Mouse (Mus musculus): ENCODE results near the gene Atp6v0e2. TPM values are rescaled to one million over a fixed set of nuclear protein-coding genes. Genes with fewer than 3 reads are reported as not detected.
A peak's percentile ranks its signal among the peaks of the same experiment; 100 is the strongest.
"Not testable (repeated sequence)": the region's sequence is repeated elsewhere in the genome, so short reads cannot be mapped to it uniquely, and the experiment has no call there.

Gene Atp6v0e2
- polyA plus RNA-seq, 1 experiment from 2014 or later = 85.7 TPM

- WGBS = 96% methylated on average over 16 of the region's 16 CpGs
- not testable (repeated sequence) for H3K27ac ChIP-seq (replicated peaks); H3K4me3 ChIP-seq; H3K9me3 ChIP-seq; H3K27me3 ChIP-seq; H3K4me2 ChIP-seq (replicated peaks); H3K36me3 ChIP-seq; ATAC-seq (ENCODE audit: low FRiP score, low read depth); H3K9ac ChIP-seq (replicated peaks); H3K4me1 ChIP-seq
Measured at GRCm38 (mm10) chr6:48524882-48525281, 12.5 kb upstream of the Atp6v0e2 start.

DNA sequence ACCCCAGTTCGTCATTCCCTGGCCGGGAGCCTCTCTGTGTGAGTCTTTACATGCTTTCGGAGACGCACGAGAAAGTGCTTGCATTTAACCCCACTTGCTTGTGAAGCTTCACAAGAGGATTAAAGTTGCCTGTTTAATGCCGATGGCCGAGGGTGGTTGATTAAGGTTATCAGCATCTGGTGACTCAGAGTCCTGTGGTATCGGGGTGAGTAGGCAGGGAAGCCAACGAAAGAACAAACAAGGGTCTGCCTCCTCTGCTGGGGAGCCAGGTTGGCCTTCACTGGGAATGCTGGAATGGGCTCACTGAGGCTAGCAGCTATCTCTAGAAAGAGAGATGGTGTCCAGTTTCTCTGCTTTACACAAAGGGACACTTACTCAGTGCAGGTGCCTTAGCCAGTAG is 9.5 kb upstream of the Atp6v0e2 start:
- H3K27me3 ChIP-seq = no peaks in the 10 kb centered on the region
- no peak overlapping the region for H3K9ac ChIP-seq (replicated peaks)
- WGBS = 77% methylated on average over 9 of the region's 9 CpGs
- H3K4me2 ChIP-seq (replicated peaks) = no peak overlapping the region
- H3K4me1 ChIP-seq = no peaks in the 10 kb centered on the region
- H3K4me3 ChIP-seq = no peak overlapping the region
- H3K27ac ChIP-seq (replicated peaks) = no peak overlapping the region
- no peaks in the 10 kb centered on the region for H3K9me3 ChIP-seq
- no peak for ATAC-seq (ENCODE audit: low FRiP score, low read depth)
- H3K36me3 ChIP-seq = peaks cover 4% of the 10 kb centered on the region; the same call in 1 of the 2 replicates

- Histone ChIP-seq H3K9ac (replicated peaks) (no peak overlapping the region), H3K36me3 (peaks cover 4% of the 10 kb centered on the region; the same call in 1 of the 2 replicates), H3K27ac (replicated peaks) (no peak overlapping the region), H3K4me1 (no peaks in the 10 kb centered on the region), H3K4me2 (replicated peaks) (no peak overlapping the region), H3K9me3 (no peaks in the 10 kb centered on the region), H3K27me3 (no peaks in the 10 kb centered on the region), H3K4me3 (no peak overlapping the region)
- 78% methylated on average over 14 of the region's 14 CpGs for WGBS
- ATAC-seq (ENCODE audit: low FRiP score, low read depth) = no peak
Measured at GRCm38 (mm10) chr6:48529261-48529660, 8.2 kb upstream of the Atp6v0e2 start.

GRCm38 (mm10) chr6:48529871-48530440 is 7.5 kb upstream of the Atp6v0e2 start:
- no peak for ATAC-seq (ENCODE audit: low FRiP score, low read depth)
- H3K9ac ChIP-seq (replicated peaks) = no peak overlapping the region
- WGBS = 86% methylated on average over 16 of the region's 16 CpGs
- H3K36me3 ChIP-seq = peaks cover 3% of the 10 kb centered on the region; the same call in 1 of the 2 replicates
- H3K4me1 ChIP-seq = no peaks in the 10 kb centered on the region
- H3K27me3 ChIP-seq = no peaks in the 10 kb centered on the region
- H3K9me3 ChIP-seq = no peaks in the 10 kb centered on the region
- H3K27ac ChIP-seq (replicated peaks) = no peak overlapping the region
- H3K4me3 ChIP-seq = no peak overlapping the region
- no peak overlapping the region for H3K4me2 ChIP-seq (replicated peaks)

GRCm38 (mm10) chr6:48530862-48531261 is 6.6 kb upstream of the Atp6v0e2 start:
- no peak for ATAC-seq (ENCODE audit: low FRiP score, low read depth)
- no peak overlapping the region for H3K4me2 ChIP-seq (replicated peaks)
- no peak overlapping the region for H3K4me3 ChIP-seq
- H3K27ac ChIP-seq (replicated peaks) = no peak overlapping the region
- H3K27me3 ChIP-seq = no peaks in the 10 kb centered on the region; the same call in 1 of the 2 replicates
- WGBS = 77% methylated on average over 2 of the region's 2 CpGs
- no peaks in the 10 kb centered on the region for H3K4me1 ChIP-seq
- no peak overlapping the region for H3K9ac ChIP-seq (replicated peaks)
- H3K9me3 ChIP-seq = no peaks in the 10 kb centered on the region
- no peaks in the 10 kb centered on the region for H3K36me3 ChIP-seq

DNA sequence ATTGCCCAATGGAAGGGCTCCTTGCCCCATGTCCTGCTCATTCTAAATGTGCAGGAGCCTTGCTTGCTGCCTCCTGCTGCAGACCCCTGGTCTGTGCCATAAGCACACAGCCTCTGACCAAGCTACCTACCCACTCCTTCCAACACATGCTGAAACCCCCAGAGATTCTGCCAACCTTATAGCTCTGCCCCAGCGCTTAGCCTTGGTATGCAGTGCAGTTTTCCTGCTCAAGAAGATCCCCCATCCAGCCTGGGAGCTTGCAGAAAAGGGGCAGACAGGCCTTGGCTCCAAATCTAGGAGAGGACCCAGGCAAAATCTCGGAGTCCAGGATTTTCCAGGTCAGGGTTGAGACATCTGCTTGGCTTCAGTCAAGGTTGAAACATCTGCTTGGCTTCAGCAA is 3.9 kb upstream of the Atp6v0e2 start:
- Histone ChIP-seq H3K27me3 (peaks cover 3% of the 10 kb centered on the region; the same call in 1 of the 2 replicates), H3K4me3 (no peak overlapping the region), H3K4me1 (peaks cover 14% of the 10 kb centered on the region), H3K9me3 (no peaks in the 10 kb centered on the region), H3K4me2 (replicated peaks) (no peak overlapping the region), H3K36me3 (no peaks in the 10 kb centered on the region), H3K27ac (replicated peaks) (no peak overlapping the region), H3K9ac (replicated peaks) (no peak overlapping the region)
- no peak for ATAC-seq (ENCODE audit: low FRiP score, low read depth)
- 77% methylated on average over 2 of the region's 2 CpGs for WGBS

GRCm38 (mm10) chr6:48534913-48535312 is 2.5 kb upstream of the Atp6v0e2 start:
- Histone ChIP-seq H3K9ac (replicated peaks) (no peak overlapping the region), H3K27ac (replicated peaks) (no peak overlapping the region), H3K4me1 (peaks cover 21% of the 10 kb centered on the region), H3K9me3 (no peaks in the 10 kb centered on the region), H3K36me3 (no peaks in the 10 kb centered on the region), H3K4me2 (replicated peaks) (no peak overlapping the region), H3K27me3 (peaks cover 3% of the 10 kb centered on the region; the same call in 1 of the 2 replicates), H3K4me3 (no peak overlapping the region)
- ATAC-seq (ENCODE audit: low FRiP score, low read depth) = no peak
- 85% methylated on average over 8 of the region's 8 CpGs for WGBS

DNA sequence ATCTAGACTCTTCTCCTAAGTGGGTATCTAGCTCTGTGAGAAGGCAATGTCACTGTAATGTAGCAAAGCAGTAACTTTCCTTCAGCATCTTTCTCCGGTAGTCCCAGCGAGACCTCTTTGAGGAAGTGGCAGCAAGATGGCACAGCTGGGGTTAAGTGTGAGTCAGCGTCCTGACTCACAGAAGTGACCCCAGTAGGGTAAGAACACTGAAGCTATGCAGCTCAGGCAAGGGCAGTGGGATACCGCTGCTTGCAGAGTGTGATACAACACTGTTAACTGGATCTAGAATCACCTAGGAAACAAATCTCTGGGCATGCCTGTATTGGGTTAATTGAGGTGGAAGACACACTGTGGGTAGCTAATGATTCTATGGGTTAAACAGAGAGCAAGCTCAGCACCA is 1.3 kb upstream of the Atp6v0e2 start:
- Histone ChIP-seq H3K36me3 (peaks cover 10% of the 10 kb centered on the region; the same call in 1 of the 2 replicates), H3K27ac (replicated peaks) (no peak overlapping the region), H3K27me3 (peaks cover 3% of the 10 kb centered on the region; the same call in 1 of the 2 replicates), H3K4me3 (no peak overlapping the region), H3K4me1 (peaks cover 21% of the 10 kb centered on the region), H3K4me2 (replicated peaks) (no peak overlapping the region), H3K9ac (replicated peaks) (no peak overlapping the region), H3K9me3 (no peaks in the 10 kb centered on the region)
- no peak for ATAC-seq (ENCODE audit: low FRiP score, low read depth)
- 68% methylated on average over 4 of the region's 4 CpGs for WGBS

GRCm38 (mm10) chr6:48538841-48539737 is 1.7 kb downstream of the Atp6v0e2 start:
- 72% methylated on average over 5 of the region's 5 CpGs for WGBS
- H3K36me3 ChIP-seq = peaks cover 24% of the 10 kb centered on the region
- peaks cover 21% of the 10 kb centered on the region for H3K4me1 ChIP-seq
- H3K4me3 ChIP-seq = peak overlapping the region; percentile 4; the same call in 1 of the 2 replicates
- H3K27me3 ChIP-seq = peaks cover 3% of the 10 kb centered on the region; the same call in 1 of the 2 replicates
- peak overlapping the region; percentile 88 for H3K9ac ChIP-seq (replicated peaks)
- ATAC-seq (ENCODE audit: low FRiP score, low read depth) = no peak
- H3K27ac ChIP-seq (replicated peaks) = no peak overlapping the region
- peak overlapping the region; percentile 84 for H3K4me2 ChIP-seq (replicated peaks)
- no peaks in the 10 kb centered on the region for H3K9me3 ChIP-seq

GRCm38 (mm10) chr6:48539860-48540259 is 2.4 kb downstream of the Atp6v0e2 start:
- Histone ChIP-seq H3K27ac (replicated peaks) (no peak overlapping the region), H3K9ac (replicated peaks) (no peak overlapping the region), H3K27me3 (peaks cover 3% of the 10 kb centered on the region; the same call in 1 of the 2 replicates), H3K9me3 (no peaks in the 10 kb centered on the region), H3K36me3 (peaks cover 24% of the 10 kb centered on the region), H3K4me2 (replicated peaks) (no peak overlapping the region), H3K4me3 (no peak overlapping the region), H3K4me1 (peaks cover 21% of the 10 kb centered on the region)
- ATAC-seq (ENCODE audit: low FRiP score, low read depth) = no peak
- WGBS = 87% methylated on average over 5 of the region's 5 CpGs

DNA sequence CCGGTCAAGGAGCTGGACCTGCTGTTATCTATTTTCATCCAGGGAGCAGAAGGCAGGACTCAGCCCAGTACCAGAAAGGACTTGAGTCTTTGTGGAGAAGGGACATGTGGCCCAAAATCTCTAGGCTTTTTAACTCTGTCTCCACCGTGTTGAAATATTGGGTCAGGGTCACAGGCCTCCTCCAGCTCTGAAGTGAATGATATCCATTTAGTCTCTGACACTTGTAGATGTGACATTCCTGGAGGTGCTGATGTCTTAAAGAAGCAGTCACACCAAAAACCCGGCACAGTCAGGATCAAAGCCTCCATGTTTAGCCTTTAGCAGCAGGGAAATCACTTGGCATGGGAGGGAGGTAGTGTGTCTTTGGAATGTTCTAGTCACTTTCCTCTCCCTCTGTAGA is 3.3 kb downstream of the Atp6v0e2 start:
- ATAC-seq (ENCODE audit: low FRiP score, low read depth) = no peak
- 83% methylated on average over 3 of the region's 3 CpGs for WGBS
- H3K4me2 ChIP-seq (replicated peaks) = no peak overlapping the region
- 0 out of 2 replicates have a peak, but pooled peaks cover 3% of the 10 kb centered on the region for H3K27me3 ChIP-seq
- no peaks in the 10 kb centered on the region for H3K9me3 ChIP-seq
- no peak overlapping the region for H3K4me3 ChIP-seq
- H3K27ac ChIP-seq (replicated peaks) = no peak overlapping the region
- H3K36me3 ChIP-seq = peaks cover 24% of the 10 kb centered on the region
- peaks cover 21% of the 10 kb centered on the region for H3K4me1 ChIP-seq
- no peak overlapping the region for H3K9ac ChIP-seq (replicated peaks)

Data from midbrain, embryonic 12.5 days (tissue).